Mouse (Mus musculus) lung, postnatal 0 days (tissue): ENCODE measurements around the gene Lpcat3. TPM values are rescaled to one million over a fixed set of nuclear protein-coding genes. Genes with fewer than 3 reads are reported as not detected.
A peak's percentile ranks its signal among the peaks of the same experiment; 100 is the strongest.

ENCODE experiments used
- ATAC-seq: fragments of 200-750 bp; cut with Nextera tagmentation; 2 replicates; pipeline ENCODE4 v1.8.0; 2017; ENCODE audit warnings: moderate library complexity
- DNase-seq: peaks from one replicate; pipeline ENCODE4 v3.0.0-alpha.2; 2016; ENCODE audit warnings: low spot score
- H3K27ac ChIP-seq: fragments of 300-500 bp; sonication (generic); 2 replicates; pipeline ENCODE4 v1.5.1; 2014; ENCODE audit warnings: antibody characterized with exemption, mild to moderate bottlenecking, low read length, mixed read lengths
- H3K27me3 ChIP-seq: fragments of 300-500 bp; sonication (generic); replicated peaks from 2 replicates; pipeline ENCODE4 v1.6.1; 2014; ENCODE audit warnings: low read length, mixed read lengths; ENCODE audit not compliant: insufficient read depth
- H3K36me3 ChIP-seq: fragments of 300-500 bp; sonication (generic); 2 replicates; pipeline ENCODE4 v1.6.1; 2014; ENCODE audit warnings: low read length, mixed read lengths; ENCODE audit not compliant: insufficient read depth
- H3K4me1 ChIP-seq: fragments of 300-500 bp; sonication (generic); 2 replicates; pipeline ENCODE4 v1.6.1; 2014; ENCODE audit warnings: antibody characterized with exemption, low read depth, low read length, mixed read lengths; ENCODE audit not compliant: insufficient read depth
- H3K4me2 ChIP-seq: fragments of 300-500 bp; sonication (generic); replicated peaks from 2 replicates; pipeline ENCODE4 v1.6.1; 2014; ENCODE audit warnings: low read depth, mild to moderate bottlenecking, low read length, moderate library complexity, mixed read lengths
- H3K4me3 ChIP-seq: fragments of 300-500 bp; sonication (generic); 2 replicates; pipeline ENCODE4 v1.5.1; 2014; ENCODE audit warnings: low read depth, low read length
- H3K9ac ChIP-seq: fragments of 300-500 bp; sonication (generic); replicated peaks from 2 replicates; pipeline ENCODE4 v1.6.1; 2014; ENCODE audit warnings: low read depth, mild to moderate bottlenecking
- H3K9me3 ChIP-seq: fragments of 300-500 bp; sonication (generic); 2 replicates; pipeline ENCODE4 v1.6.1; 2016; ENCODE audit warnings: low read length, mixed read lengths
- CTCF ChIP-seq: IDR thresholded peaks from 2 replicates; pipeline ENCODE4 v1.5.1; 2016; ENCODE audit warnings: antibody characterized with exemption, mild to moderate bottlenecking
- EP300 ChIP-seq: IDR thresholded peaks from 2 replicates; pipeline ENCODE4 v1.6.1; 2016; ENCODE audit warnings: antibody characterized with exemption, mild to moderate bottlenecking, control low read depth
- WGBS: fragments of 180-500 bp; shearing (Covaris S2); extraction: QIAGEN DNeasy Blood & Tissue Kit; methylation state at CpG from one replicate; pipeline ENCODE4 v1.1.7; 2014; 5-methylcytosine and 5-hydroxymethylcytosine counted together
- polyA plus RNA-seq: library from polyadenylated mRNA; unstranded; fragments of >200 nt; fragmentation: Nextera tagmentation; extraction: Ambion mirVana; gene quantifications from 2 replicates; pipeline ENCODE4 v1.2.1, GENCODE M21; 2015

The Lpcat3 gene
- polyA plus RNA-seq, 1 experiment from 2014 or later = 67.3 TPM

DNA sequence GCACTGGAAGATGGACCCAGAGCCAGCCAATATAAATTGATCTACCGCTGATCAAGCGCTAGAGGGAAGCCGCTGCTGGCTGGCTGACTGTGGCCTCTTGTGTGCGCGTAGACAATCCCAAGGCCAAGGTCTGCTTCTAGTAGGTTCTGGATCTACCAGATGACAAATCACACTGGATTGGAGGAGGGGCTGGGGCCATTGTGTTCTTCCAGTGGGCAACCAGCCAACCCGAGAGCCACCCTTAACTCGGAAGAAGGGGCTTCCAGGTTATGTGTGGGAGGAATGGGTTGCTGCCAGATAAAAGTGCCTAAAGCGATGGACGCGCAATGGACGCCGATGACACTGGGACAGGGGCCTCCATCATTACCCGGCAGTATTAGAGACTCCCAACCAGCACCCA lies 55.1 kb downstream of the Lpcat3 start:
- peaks cover 12% of the 10 kb centered on the region; the same call in 1 of the 2 replicates for H3K36me3 ChIP-seq
- no peaks in the 10 kb centered on the region for H3K9me3 ChIP-seq
- H3K4me3 ChIP-seq = peak overlapping the region; percentile 43
- TF ChIP-seq CTCF (no peak), EP300 (no peak)
- peak overlapping the region; percentile 86 for H3K27ac ChIP-seq
- peak overlapping the region; percentile 43 for H3K9ac ChIP-seq
- 40% methylated on average over 13 of the region's 13 CpGs for WGBS
- H3K4me1 ChIP-seq = peaks cover 5% of the 10 kb centered on the region; the same call in 1 of the 2 replicates
- ATAC-seq (no peak), DNase-seq (no peak)
- H3K4me2 ChIP-seq = peak overlapping the region; percentile 58
- H3K27me3 ChIP-seq = no peaks in the 10 kb centered on the region

GRCm38 (mm10) chr6:124718703-124719102 lies 55.9 kb downstream of the Lpcat3 start:
- H3K4me2 ChIP-seq = peak overlapping the region; percentile 58
- peak; percentile 91 for DNase-seq

GRCm38 (mm10) chr6:124719354-124719978 lies 56.6 kb downstream of the Lpcat3 start:
- Histone ChIP-seq H3K4me3 (peak overlapping the region; percentile 43), H3K4me1 (no peaks in the 10 kb centered on the region), H3K27ac (peak overlapping the region; percentile 86), H3K36me3 (peaks cover 12% of the 10 kb centered on the region; the same call in 1 of the 2 replicates), H3K9me3 (no peaks in the 10 kb centered on the region), H3K27me3 (no peaks in the 10 kb centered on the region), H3K4me2 (peak overlapping the region; percentile 58), H3K9ac (peak overlapping the region; percentile 59)
- DNase-seq (no peak), ATAC-seq (peak; percentile 21; the same call in 1 of the 2 replicates)
- 43% methylated on average over 7 of the region's 7 CpGs for WGBS
- TF ChIP-seq EP300 (no peak), CTCF (peak; percentile 18; the same call in 1 of the 2 replicates)

More at GRCm38 (mm10) chr6:124718703-124719102, 55.9 kb downstream of the Lpcat3 start:
- Histone ChIP-seq H3K9ac (peak overlapping the region; percentile 59), H3K4me1 (no peaks in the 10 kb centered on the region), H3K27ac (peak overlapping the region; percentile 86), H3K9me3 (no peaks in the 10 kb centered on the region), H3K36me3 (peaks cover 12% of the 10 kb centered on the region; the same call in 1 of the 2 replicates), H3K4me3 (peak overlapping the region; percentile 43), H3K27me3 (no peaks in the 10 kb centered on the region)
- ATAC-seq = peak; percentile 88
- no peak for TF ChIP-seq EP300
- TF ChIP-seq CTCF = no peak
- WGBS = 44% methylated on average over 14 of the region's 16 CpGs

- H3K36me3 ChIP-seq = peaks cover 7% of the 10 kb centered on the region; the same call in 1 of the 2 replicates
- DNase-seq (no peak), ATAC-seq (no peak)
- H3K4me2 ChIP-seq = 0 out of 2 replicates have a peak overlapping the region, but pooled peaks have one; percentile 19
- H3K9me3 ChIP-seq = no peaks in the 10 kb centered on the region
- no peak overlapping the region for H3K4me3 ChIP-seq
- H3K4me1 ChIP-seq = no peaks in the 10 kb centered on the region
- no peaks in the 10 kb centered on the region for H3K27me3 ChIP-seq
- H3K9ac ChIP-seq = 0 out of 2 replicates have a peak overlapping the region, but pooled peaks have one; percentile 12
- WGBS = 47% methylated on average over 11 of the region's 11 CpGs
- no peak for TF ChIP-seq CTCF
- no peak for TF ChIP-seq EP300
- H3K27ac ChIP-seq = no peak overlapping the region
These were observed 58.1 kb downstream of the Lpcat3 start for GRCm38 (mm10) chr6:124720904-124721303.

DNA sequence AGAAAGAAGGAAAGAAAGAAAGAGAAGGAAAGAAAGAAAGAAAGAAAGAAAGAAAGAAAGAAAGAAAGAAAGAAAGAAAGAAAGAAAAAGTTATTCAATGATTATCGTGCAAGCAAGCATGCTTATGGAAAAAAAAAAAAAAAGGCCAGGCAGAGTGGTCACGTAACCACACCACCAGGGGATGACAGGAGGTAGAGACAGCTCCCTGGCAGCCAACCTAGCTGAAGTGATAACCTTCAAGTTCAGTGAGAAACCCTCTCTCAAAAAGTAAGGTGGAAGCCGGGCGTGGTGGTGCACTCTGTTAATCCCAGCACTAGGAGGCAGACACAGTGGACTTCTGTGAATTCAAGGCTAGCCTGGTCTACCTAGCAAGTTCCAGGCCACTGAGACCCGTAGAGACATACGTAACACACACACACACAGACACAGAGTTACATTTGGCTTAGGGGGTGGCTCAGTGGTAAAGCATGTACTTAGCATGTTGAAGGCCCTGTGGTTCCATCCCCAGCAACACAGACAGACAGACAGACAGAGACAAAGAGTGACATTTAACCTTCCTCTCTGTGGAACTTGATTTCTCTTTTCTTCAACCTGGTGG lies 60.1 kb downstream of the Lpcat3 start:
- Histone ChIP-seq H3K27me3 (no peaks in the 10 kb centered on the region), H3K4me3 (no peak overlapping the region), H3K9ac (no peak overlapping the region), H3K9me3 (no peaks in the 10 kb centered on the region), H3K4me2 (no peak overlapping the region), H3K4me1 (no peaks in the 10 kb centered on the region), H3K36me3 (no peaks in the 10 kb centered on the region), H3K27ac (no peak overlapping the region)
- 81% methylated on average over 6 of the region's 6 CpGs for WGBS
- TF ChIP-seq CTCF (no peak), EP300 (no peak)
- no peak for ATAC-seq
- no peak for DNase-seq

DNA sequence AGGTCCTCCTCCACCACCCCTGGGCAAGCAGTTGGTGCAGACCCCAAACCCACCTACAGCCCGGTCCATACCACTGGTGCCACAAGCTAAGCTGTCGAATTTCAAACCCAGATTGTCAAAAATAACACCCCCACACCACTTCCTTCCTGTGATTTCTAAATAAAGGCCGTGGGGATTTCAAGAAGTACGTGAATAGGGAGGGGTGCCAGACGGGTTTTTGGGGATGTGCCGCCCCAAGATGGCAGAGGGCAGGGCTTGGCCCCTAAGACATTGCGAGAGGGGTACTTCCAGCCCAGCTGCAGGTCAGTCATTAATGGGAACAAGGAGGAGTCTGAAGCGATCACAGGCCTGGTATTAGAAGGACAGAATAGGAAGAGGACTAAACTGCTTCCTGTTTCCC lies 60.7 kb downstream of the Lpcat3 start:
- Histone ChIP-seq H3K4me3 (no peak overlapping the region), H3K4me1 (no peaks in the 10 kb centered on the region), H3K27me3 (no peaks in the 10 kb centered on the region), H3K9me3 (no peaks in the 10 kb centered on the region), H3K4me2 (no peak overlapping the region), H3K9ac (no peak overlapping the region), H3K36me3 (no peaks in the 10 kb centered on the region), H3K27ac (no peak overlapping the region)
- ATAC-seq = no peak
- no peak for DNase-seq
- WGBS = 56% methylated on average over 8 of the region's 8 CpGs
- no peak for TF ChIP-seq CTCF
- TF ChIP-seq EP300 = no peak
